Mouse (Mus musculus) small intestine, adult 2 months (tissue): ENCODE measurements around the gene Vash2. TPM values are rescaled to one million over a fixed set of nuclear protein-coding genes. Genes with fewer than 3 reads are reported as not detected.
A peak's percentile ranks its signal among the peaks of the same experiment; 100 is the strongest.
"Not testable (repeated sequence)": the region's sequence is repeated elsewhere in the genome, so short reads cannot be mapped to it uniquely, and the experiment has no call there.

Experiments used
- H3K27ac ChIP-seq: fragments of 200-500 bp; 2 replicates; pipeline ENCODE4 v1.5.1; 2012; ENCODE audit warnings: low read depth, low read length, control low read depth, inconsistent platforms; ENCODE audit not compliant: insufficient read depth
- H3K27me3 ChIP-seq: fragments of 200-500 bp; 2 replicates; pipeline ENCODE4 v1.6.1; 2012; ENCODE audit warnings: mild to moderate bottlenecking, moderate library complexity, low read length, inconsistent platforms; ENCODE audit not compliant: control insufficient read depth, insufficient read depth
- H3K36me3 ChIP-seq: fragments of 200-500 bp; 2 replicates; pipeline ENCODE4 v1.6.1; 2012; ENCODE audit warnings: mild to moderate bottlenecking, low read length, control low read depth, inconsistent platforms; ENCODE audit not compliant: control insufficient read depth, insufficient read depth
- H3K4me1 ChIP-seq: fragments of 200-500 bp; 2 replicates; pipeline ENCODE4 v1.6.1; 2012; ENCODE audit warnings: low read length, inconsistent platforms, mixed read lengths; ENCODE audit not compliant: control insufficient read depth, insufficient read depth, insufficient read length
- H3K4me3 ChIP-seq: fragments of 200-500 bp; 2 replicates; pipeline ENCODE4 v1.5.1; 2012; ENCODE audit warnings: low read depth, mild to moderate bottlenecking, control low read depth, inconsistent platforms, low read length, moderate library complexity
- CTCF ChIP-seq: fragments of 200-500 bp; IDR thresholded peaks from 2 replicates; pipeline ENCODE4 v1.5.1; 2012; ENCODE audit warnings: low read depth, mild to moderate bottlenecking, control low read depth, inconsistent platforms, low read length, moderate library complexity, mixed read lengths; ENCODE audit not compliant: insufficient replicate concordance, insufficient read length; ENCODE audit errors: extremely low read depth
- POLR2A ChIP-seq: fragments of 200-500 bp; IDR thresholded peaks from 2 replicates; pipeline ENCODE4 v1.6.1; 2012; ENCODE audit warnings: low read depth, mild to moderate bottlenecking, control low read depth, inconsistent platforms, low read length, moderate library complexity
- WGBS: fragments of 180-500 bp; shearing (Covaris S2); methylation state at CpG from one replicate; pipeline ENCODE4 v1.1.7; 2018; 5-methylcytosine and 5-hydroxymethylcytosine counted together
- polyA plus RNA-seq: library from polyadenylated mRNA; depleted of rRNA; stranded (reverse); fragments of >200 nt; gene quantifications from 2 replicates; pipeline ENCODE4 v1.2.3, GENCODE M21; 2012

Vash2 gene
- polyA plus RNA-seq, 1 experiment: 0.76 TPM

- 67% methylated on average over 3 of the region's 3 CpGs for WGBS
- TF ChIP-seq POLR2A (no peak), CTCF (no peak)
- no peak overlapping the region for H3K27ac ChIP-seq
- H3K4me1 ChIP-seq: peaks cover 7% of the 10 kb centered on the region; the same call in 1 of the 2 replicates
- no peaks in the 10 kb centered on the region for H3K27me3 ChIP-seq
- H3K4me3 ChIP-seq: no peak overlapping the region
- H3K36me3 ChIP-seq: no peaks in the 10 kb centered on the region
These were observed 51.8 kb downstream of the Vash2 start for GRCm38 (mm10) chr1:190927311-190927710.

GRCm38 (mm10) chr1:190924812-190925211, 54.3 kb downstream of the Vash2 start, which contains the start of gene Angel2:
Gene Angel2 (plus strand): TSS chr1:190925112.
- WGBS: 89% methylated on average over 3 of the region's 3 CpGs
- H3K4me1 ChIP-seq, H3K4me3 ChIP-seq, H3K36me3 ChIP-seq, H3K27me3 ChIP-seq, H3K27ac ChIP-seq: not testable (repeated sequence)

DNA sequence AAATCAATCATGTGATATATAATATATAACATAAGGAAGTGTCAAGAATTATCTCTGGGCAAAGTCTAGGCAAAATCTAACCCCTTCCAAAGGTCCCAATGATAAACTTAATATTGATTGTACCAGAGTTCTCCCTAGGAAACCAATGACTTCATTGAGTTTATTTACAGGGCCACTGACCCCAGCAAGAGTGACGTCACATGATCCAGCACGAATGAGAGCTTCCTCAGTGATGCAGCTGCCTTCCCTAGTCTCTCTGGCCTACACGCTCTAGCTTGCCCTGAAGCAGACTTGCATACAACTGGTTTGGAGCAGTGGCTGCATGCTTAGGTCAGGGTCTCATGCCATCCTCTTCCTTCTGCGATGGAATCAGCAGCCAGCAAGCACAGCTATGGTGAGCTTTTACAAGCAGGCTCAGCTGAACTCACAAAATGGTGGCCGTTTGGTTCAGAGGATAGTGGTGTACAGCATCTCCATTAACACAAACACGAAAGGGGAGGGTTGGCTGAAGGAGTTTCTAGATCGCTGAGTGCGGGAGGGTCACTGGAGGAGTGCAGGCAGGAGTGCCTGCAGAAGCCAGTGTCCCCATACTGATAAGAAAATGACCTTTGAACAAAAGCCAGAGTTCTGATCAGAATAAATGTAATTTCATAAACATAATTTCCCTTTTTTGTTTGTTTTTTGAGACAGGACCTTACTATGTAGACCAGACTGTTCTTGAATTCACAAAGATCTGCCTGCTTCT, 59.2 kb downstream of the Vash2 start:
- H3K27ac ChIP-seq: peak overlapping the region; percentile 97

GRCm38 (mm10) chr1:190918938-190919337, 60.2 kb downstream of the Vash2 start:
- H3K4me1 ChIP-seq: peaks cover 15% of the 10 kb centered on the region; the same call in 1 of the 2 replicates
- H3K27ac ChIP-seq: peak overlapping the region; percentile 90
- WGBS: 61% methylated on average over 7 of the region's 7 CpGs
- H3K36me3 ChIP-seq: no peaks in the 10 kb centered on the region
- TF ChIP-seq POLR2A (no peak), CTCF (no peak)
- H3K4me3 ChIP-seq: no peak overlapping the region
- H3K27me3 ChIP-seq: no peaks in the 10 kb centered on the region

More for the DNA sequence above, 59.2 kb downstream of the Vash2 start:
- Histone ChIP-seq H3K27me3 (no peaks in the 10 kb centered on the region), H3K4me1 (peaks cover 15% of the 10 kb centered on the region; the same call in 1 of the 2 replicates), H3K4me3 (no peak overlapping the region), H3K36me3 (no peaks in the 10 kb centered on the region)
- TF ChIP-seq CTCF (no peak), POLR2A (no peak)
- WGBS: 36% methylated on average over 8 of the region's 8 CpGs

- H3K36me3 ChIP-seq: no peaks in the 10 kb centered on the region
- H3K4me1 ChIP-seq: peaks cover 11% of the 10 kb centered on the region; the same call in 1 of the 2 replicates
- WGBS: 41% methylated on average over 1 of the region's 1 CpGs
- H3K27ac ChIP-seq: no peak overlapping the region
- H3K4me3 ChIP-seq: no peak overlapping the region
- H3K27me3 ChIP-seq: no peaks in the 10 kb centered on the region
- no peak for TF ChIP-seq POLR2A
- no peak for TF ChIP-seq CTCF
These were observed 66.5 kb downstream of the Vash2 start for GRCm38 (mm10) chr1:190912623-190913022.

- Histone ChIP-seq H3K36me3 (no peaks in the 10 kb centered on the region), H3K4me3 (peak within 1 kb of the TSS; percentile 96), H3K27me3 (no peaks in the 10 kb centered on the region), H3K4me1 (peaks cover 11% of the 10 kb centered on the region; the same call in 1 of the 2 replicates), H3K27ac (peak within 1 kb of the TSS; percentile 63)
- TF ChIP-seq POLR2A (peak; percentile 71), CTCF (no peak)
- 1% methylated on average over 47 of the region's 47 CpGs for WGBS
These were observed 67.5 kb downstream of the Vash2 start, which contains the start of gene Rps6kc1 for GRCm38 (mm10) chr1:190911415-190912123. Gene Rps6kc1 (minus strand): TSS chr1:190911770.

DNA sequence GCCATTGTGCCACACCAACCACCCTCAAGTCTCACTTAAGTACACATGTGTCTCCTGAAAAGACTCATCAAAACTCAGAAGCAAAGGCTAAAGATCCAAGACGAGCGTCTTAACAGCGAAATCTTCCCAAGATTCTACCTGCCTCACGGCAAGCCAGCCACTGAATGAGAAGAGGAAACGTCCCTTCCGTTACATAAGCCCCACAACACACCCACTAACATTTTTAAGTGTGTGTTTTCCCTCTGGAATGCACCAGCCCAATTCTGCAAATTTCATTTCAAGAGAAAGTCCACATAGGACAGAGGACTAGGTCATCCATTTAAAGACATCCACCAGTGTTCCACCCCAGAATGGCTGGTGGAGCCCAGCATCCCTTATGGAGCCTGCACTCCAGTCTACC, 68.3 kb downstream of the Vash2 start:
- no peak for TF ChIP-seq CTCF
- TF ChIP-seq POLR2A: no peak
- WGBS: 69% methylated on average over 6 of the region's 6 CpGs

More for the DNA sequence above, 68.3 kb downstream of the Vash2 start:
- Histone ChIP-seq H3K4me1 (peaks cover 8% of the 10 kb centered on the region; the same call in 1 of the 2 replicates), H3K27ac (no peak overlapping the region), H3K4me3 (peak overlapping the region; percentile 96), H3K27me3 (no peaks in the 10 kb centered on the region), H3K36me3 (no peaks in the 10 kb centered on the region)
